Mouse (Mus musculus): Measurements from ENCODE around the gene Cdc73. TPM values are rescaled to one million over a fixed set of nuclear protein-coding genes. Genes with fewer than 3 reads are reported as not detected.

Cdc73 gene
- polyA plus RNA-seq (2015; fragmentation: Nextera tagmentation; extraction: Ambion mirVana), result 20.9 and 26.0 TPM in 2 replicates

DNA sequence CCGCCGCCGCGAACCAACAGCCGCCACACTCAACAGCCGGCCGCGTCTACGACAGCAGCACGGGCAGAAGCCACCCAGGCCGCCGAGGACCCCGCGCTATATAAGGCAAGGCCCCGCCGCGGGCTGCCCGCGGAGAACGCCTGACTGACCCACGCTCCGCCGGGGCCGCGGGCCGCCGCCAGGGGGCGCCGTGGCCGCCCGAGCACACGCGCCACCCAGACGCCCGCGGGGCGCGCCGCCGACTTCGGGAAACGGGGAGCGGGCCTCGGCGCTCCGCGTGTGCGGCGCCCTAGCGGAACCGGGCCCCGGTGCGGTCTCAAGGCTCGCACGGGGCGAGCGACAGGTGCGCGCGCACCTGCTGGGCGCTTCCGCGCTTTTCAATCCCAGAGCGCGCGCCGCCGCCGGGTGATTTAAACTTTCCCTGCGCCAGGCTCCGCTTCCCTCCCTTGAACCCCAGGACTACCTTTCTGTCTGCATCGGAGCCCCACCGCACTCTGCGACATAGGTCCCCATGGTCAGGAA lies at the start of gene Cdc73:
TSS of gene Cdc73 (minus strand) at position 153 of the 522 bp plus-strand sequence.
- Histone ChIP-seq H3K4me2 (peak within 1 kb of the TSS; percentile 69), H3K9me3 (no peaks in the 10 kb centered on the region), H3K4me1 (no peaks in the 10 kb centered on the region), H3K27me3 (no peaks in the 10 kb centered on the region), H3K9ac (peak within 1 kb of the TSS; percentile 89), H3K36me3 (peaks cover 7% of the 10 kb centered on the region), H3K27ac (peak within 1 kb of the TSS; percentile 95), H3K4me3 (peak within 1 kb of the TSS; percentile 85)
- ATAC-seq (ENCODE audit: insufficient number of reproducible peaks, low FRiP score, low TSS enrichment, low read depth), result peak; percentile 99
- WGBS, result under 1% methylated on average over 60 of the region's 74 CpGs

DNA sequence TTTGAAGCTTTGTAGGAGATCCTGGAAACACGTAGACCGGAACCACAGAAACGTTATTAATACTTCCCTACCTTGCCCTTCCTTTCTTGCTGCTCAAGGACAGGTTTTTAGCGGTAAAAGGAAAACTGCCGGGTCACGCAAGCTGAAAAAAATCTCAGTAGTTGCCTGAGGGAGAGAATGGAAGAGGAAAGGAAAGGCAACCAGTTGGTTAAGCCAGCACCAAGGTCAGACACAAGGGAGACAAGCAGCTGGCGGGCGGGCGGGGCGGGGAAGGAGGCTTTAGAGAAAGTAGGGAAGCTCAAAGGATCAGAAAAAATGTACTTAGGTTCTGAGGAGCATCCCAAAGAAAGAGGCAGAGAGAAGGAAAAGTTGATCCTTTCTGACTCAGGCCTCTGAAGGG lies 43.2 kb upstream of the Cdc73 start:
- Histone ChIP-seq H3K9ac (no peak overlapping the region), H3K4me2 (no peak overlapping the region), H3K9me3 (no peaks in the 10 kb centered on the region), H3K27me3 (no peaks in the 10 kb centered on the region), H3K4me3 (no peak overlapping the region), H3K27ac (no peak overlapping the region), H3K4me1 (no peaks in the 10 kb centered on the region), H3K36me3 (peaks cover 47% of the 10 kb centered on the region)
- 86% methylated on average over 10 of the region's 10 CpGs for WGBS
- no peak for ATAC-seq (ENCODE audit: insufficient number of reproducible peaks, low FRiP score, low TSS enrichment, low read depth)

DNA sequence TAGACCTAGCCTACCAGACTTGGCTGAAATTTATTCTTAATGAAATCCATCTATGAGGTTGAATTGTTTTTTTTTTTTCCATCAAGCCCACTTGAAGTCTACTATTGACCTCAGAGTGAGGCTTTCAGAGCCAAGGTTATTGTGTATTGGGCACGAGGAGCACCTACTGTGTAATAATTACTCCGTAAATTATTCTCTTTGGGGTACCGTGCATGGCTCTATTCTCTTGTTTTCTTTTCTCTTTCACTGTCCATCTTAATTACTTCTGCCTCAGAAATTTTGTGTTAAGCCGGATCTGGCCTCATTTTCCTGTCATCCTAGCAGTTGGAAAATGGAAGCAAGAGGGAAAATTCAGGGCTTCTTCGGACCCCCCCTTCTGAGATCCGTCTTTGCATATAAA lies 39.5 kb upstream of the Cdc73 start:
- Histone ChIP-seq H3K4me2 (no peak overlapping the region), H3K9ac (no peak overlapping the region), H3K4me3 (no peak overlapping the region), H3K9me3 (no peaks in the 10 kb centered on the region), H3K27me3 (no peaks in the 10 kb centered on the region), H3K36me3 (peaks cover 41% of the 10 kb centered on the region), H3K4me1 (no peaks in the 10 kb centered on the region), H3K27ac (no peak overlapping the region)
- 91% methylated on average over 6 of the region's 6 CpGs for WGBS
- no peak for ATAC-seq (ENCODE audit: insufficient number of reproducible peaks, low FRiP score, low TSS enrichment, low read depth)

DNA sequence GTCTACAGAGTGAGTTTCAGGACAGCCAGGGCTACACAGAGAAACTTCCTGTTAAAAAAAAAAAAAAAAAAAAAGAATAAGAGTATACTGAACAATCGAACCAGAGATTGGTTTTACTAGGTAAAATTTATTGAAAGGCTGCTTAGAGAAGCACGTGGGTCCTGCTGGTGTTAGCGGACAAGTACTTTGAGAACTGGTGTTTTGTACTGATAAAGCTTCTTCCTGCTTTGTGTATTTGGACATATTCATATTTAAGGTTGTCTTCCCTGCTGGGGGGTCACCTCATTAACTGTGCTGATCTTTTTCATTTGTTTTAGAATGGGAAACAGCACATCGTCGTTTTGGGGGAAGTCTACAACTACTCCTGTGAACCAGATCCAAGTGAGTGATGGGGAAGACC lies 38.6 kb upstream of the Cdc73 start:
- no peak overlapping the region for H3K4me2 ChIP-seq
- H3K9ac ChIP-seq, result no peak overlapping the region
- no peak overlapping the region for H3K4me3 ChIP-seq
- no peaks in the 10 kb centered on the region for H3K27me3 ChIP-seq
- no peak overlapping the region for H3K27ac ChIP-seq
- H3K4me1 ChIP-seq, result no peaks in the 10 kb centered on the region
- H3K9me3 ChIP-seq, result no peaks in the 10 kb centered on the region
- H3K36me3 ChIP-seq, result peaks cover 33% of the 10 kb centered on the region
- 83% methylated on average over 5 of the region's 5 CpGs for WGBS
- ATAC-seq (ENCODE audit: insufficient number of reproducible peaks, low FRiP score, low TSS enrichment, low read depth), result no peak

DNA sequence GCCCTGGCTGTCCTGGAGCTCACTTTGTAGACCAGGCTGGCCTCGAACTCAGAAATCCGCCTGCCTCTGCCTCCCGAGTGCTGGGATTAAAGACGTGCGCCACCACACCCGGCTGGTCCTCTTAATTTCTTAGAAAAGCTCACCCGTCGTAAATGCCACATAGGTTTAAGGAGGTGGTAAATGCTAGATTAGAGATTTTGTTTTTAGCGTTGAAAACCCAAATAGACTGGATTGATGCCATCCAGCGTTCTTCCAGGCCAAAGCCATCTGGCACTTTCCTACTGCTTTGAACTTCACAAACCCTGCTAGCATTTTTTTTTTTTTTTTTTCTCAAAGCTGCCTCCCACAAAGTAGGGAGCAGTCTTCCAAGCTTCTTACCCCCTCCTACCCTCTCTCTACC lies 37.9 kb upstream of the Cdc73 start:
- no peak overlapping the region for H3K27ac ChIP-seq
- no peak overlapping the region for H3K4me3 ChIP-seq
- no peak for ATAC-seq (ENCODE audit: insufficient number of reproducible peaks, low FRiP score, low TSS enrichment, low read depth)
- 80% methylated on average over 10 of the region's 10 CpGs for WGBS
- H3K4me2 ChIP-seq, result no peak overlapping the region
- no peaks in the 10 kb centered on the region for H3K27me3 ChIP-seq
- H3K9ac ChIP-seq, result no peak overlapping the region
- peaks cover 26% of the 10 kb centered on the region for H3K36me3 ChIP-seq
- H3K4me1 ChIP-seq, result no peaks in the 10 kb centered on the region
- H3K9me3 ChIP-seq, result no peaks in the 10 kb centered on the region

DNA sequence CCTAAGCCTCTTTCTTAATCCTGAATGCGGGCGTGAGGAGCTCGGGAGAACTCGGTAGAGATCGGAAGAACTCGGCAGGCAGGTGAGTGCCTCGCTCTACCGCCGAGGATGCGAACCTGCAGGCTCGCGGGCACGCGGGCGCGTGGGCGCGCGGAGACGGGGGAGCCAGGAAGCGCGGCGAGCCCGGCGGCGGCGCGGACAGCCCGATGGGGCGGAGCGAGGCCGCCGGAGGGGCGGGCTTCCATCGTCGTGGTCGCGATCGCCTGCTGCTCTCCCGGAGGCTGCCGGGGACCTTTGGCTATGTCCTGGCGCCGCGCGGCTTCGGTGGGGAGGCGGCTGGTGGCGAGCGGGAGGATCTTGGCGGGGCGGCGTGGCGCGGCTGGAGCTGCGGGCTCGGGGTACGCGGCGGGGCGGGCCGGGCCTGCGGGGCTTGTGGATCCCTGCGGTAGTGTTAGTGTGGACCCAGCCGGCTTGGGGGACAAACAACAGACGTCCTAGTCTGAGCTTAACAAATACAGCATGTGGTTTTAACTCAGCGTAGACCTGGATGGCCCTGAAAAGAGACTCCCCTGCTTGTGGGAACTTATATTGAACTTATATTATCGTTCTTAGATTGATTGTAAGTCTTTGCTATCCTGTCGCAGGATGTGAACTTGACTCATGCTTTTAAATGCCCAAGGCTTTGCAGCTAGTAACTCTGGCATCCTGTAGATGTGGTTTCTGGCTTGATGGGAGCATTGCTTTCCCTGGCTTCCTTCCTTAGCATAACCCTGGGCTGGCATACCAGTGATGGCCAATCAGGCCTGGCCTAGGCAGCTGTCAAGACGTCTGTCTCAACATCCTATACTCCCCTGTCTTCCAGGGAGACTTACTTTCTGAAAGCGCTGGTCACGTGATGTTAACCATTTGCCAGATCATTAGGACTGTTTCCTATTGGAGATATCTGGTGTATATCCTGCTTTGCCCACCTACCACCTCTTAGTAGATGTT lies 37.0 kb upstream of the Cdc73 start:
- H3K4me1 ChIP-seq, result no peaks in the 10 kb centered on the region
- H3K27ac ChIP-seq, result peak overlapping the region; percentile 85
- peaks cover 18% of the 10 kb centered on the region for H3K36me3 ChIP-seq
- peak overlapping the region; percentile 82 for H3K4me3 ChIP-seq
- peak; percentile 81 for ATAC-seq (ENCODE audit: insufficient number of reproducible peaks, low FRiP score, low TSS enrichment, low read depth)
- no peaks in the 10 kb centered on the region for H3K27me3 ChIP-seq
- no peaks in the 10 kb centered on the region for H3K9me3 ChIP-seq
- H3K4me2 ChIP-seq, result peak overlapping the region; percentile 79
- WGBS, result under 1% methylated on average over 70 of the region's 71 CpGs
- H3K9ac ChIP-seq, result peak overlapping the region; percentile 72

DNA sequence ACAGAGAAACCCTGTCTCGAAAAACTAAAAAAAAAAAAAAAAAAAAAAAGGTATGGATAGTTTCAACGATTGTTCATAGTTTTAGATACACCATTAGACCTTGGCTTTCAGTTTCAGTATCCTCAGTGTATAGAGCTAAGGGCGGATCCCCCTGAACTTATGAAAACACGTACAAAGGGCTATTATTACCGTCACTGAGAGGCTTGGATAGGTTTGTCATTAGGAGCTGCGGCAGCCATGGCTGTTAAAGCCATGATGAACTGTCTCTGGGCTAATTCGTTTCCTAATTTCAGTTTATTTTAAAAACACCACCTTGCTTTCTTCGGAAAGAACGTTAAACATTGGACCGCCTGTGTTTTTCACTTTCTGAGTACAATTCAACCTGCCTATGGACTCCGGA lies 36.1 kb upstream of the Cdc73 start:
- Histone ChIP-seq H3K4me1 (no peaks in the 10 kb centered on the region), H3K9me3 (no peaks in the 10 kb centered on the region), H3K36me3 (peaks cover 12% of the 10 kb centered on the region), H3K9ac (peak overlapping the region; percentile 72; the same call in 1 of the 2 replicates), H3K4me2 (peak overlapping the region; percentile 79), H3K27me3 (no peaks in the 10 kb centered on the region), H3K27ac (no peak overlapping the region), H3K4me3 (peak overlapping the region; percentile 82)
- 26% methylated on average over 11 of the region's 11 CpGs for WGBS
- ATAC-seq (ENCODE audit: insufficient number of reproducible peaks, low FRiP score, low TSS enrichment, low read depth), result no peak

DNA sequence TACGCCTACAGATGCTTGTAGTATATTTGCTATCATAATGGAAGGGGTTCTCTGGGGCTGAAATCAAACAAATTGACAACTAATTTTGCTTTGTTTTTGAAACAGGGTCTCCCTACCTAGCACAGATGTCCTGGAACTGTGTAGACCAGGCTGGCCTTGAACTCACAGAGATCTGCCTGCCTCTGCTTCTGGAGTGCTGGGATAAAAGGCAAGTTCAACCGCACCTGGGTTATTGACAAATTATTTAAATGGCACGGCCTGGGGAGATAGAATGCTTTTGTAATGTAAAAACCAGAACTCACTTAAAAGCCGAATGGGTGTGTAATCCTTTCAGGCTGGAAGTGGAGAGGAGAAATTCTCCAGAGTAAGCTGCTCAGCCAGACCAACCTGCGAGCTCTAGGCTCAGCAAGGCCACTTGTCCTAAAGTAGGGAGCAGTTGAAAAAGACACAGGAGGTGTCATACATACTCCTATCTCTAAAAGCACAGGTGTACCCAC lies 31.3 kb upstream of the Cdc73 start:
- WGBS, result 73% methylated on average over 5 of the region's 5 CpGs
- ATAC-seq (ENCODE audit: insufficient number of reproducible peaks, low FRiP score, low TSS enrichment, low read depth), result no peak
- H3K36me3 ChIP-seq, result no peaks in the 10 kb centered on the region
- H3K4me3 ChIP-seq, result no peak overlapping the region
- H3K27ac ChIP-seq, result no peak overlapping the region
- no peak overlapping the region for H3K9ac ChIP-seq
- no peaks in the 10 kb centered on the region for H3K9me3 ChIP-seq
- H3K27me3 ChIP-seq, result no peaks in the 10 kb centered on the region
- H3K4me1 ChIP-seq, result no peaks in the 10 kb centered on the region
- no peak overlapping the region for H3K4me2 ChIP-seq

DNA sequence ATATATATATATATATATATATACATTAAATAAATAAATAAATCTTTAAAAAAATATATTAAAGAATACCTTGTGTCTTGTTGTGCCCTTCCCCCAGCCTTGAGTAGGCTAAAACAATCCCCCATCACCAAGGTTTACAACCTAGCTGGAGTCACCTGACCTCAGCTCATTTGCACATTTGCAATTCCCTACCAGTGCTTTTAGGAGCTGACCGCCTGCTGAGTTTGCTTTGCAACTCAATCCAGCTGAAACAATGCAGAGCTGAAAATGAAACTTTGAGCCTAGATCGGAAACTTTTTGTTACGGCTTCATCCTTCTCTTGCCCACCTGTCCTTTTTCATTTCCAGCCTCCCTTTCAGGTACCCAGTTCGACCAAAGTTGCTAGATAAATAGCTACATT lies 29.0 kb upstream of the Cdc73 start:
- Histone ChIP-seq H3K9ac (no peak overlapping the region), H3K4me3 (no peak overlapping the region), H3K27ac (no peak overlapping the region), H3K4me1 (no peaks in the 10 kb centered on the region), H3K4me2 (no peak overlapping the region), H3K36me3 (no peaks in the 10 kb centered on the region), H3K27me3 (no peaks in the 10 kb centered on the region), H3K9me3 (no peaks in the 10 kb centered on the region)
- WGBS, result 44% methylated on average over 4 of the region's 4 CpGs
- no peak for ATAC-seq (ENCODE audit: insufficient number of reproducible peaks, low FRiP score, low TSS enrichment, low read depth)

DNA sequence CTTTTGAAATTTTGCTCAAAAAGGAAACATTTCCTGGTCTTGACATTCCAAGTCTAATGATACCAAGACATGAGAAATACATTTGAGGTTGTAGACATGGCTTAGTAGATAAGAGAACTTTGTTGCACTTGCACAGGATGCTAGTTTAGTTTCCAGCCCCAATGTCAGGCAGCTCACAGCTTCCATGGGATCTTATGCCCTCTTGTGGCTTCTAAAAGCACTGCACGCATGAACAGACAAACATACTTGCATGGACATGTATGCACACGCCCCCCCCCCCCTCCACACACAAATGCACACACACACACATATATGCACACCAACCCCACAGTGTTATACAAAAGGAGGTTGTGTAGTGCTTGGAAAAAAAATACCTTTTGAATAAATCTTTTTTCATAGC lies 28.2 kb upstream of the Cdc73 start:
- Histone ChIP-seq H3K27me3 (no peaks in the 10 kb centered on the region), H3K4me3 (no peak overlapping the region), H3K9ac (no peak overlapping the region), H3K9me3 (no peaks in the 10 kb centered on the region), H3K4me1 (no peaks in the 10 kb centered on the region), H3K27ac (no peak overlapping the region), H3K4me2 (no peak overlapping the region), H3K36me3 (no peaks in the 10 kb centered on the region)
- WGBS, result 75% methylated on average over 2 of the region's 2 CpGs
- no peak for ATAC-seq (ENCODE audit: insufficient number of reproducible peaks, low FRiP score, low TSS enrichment, low read depth)

DNA sequence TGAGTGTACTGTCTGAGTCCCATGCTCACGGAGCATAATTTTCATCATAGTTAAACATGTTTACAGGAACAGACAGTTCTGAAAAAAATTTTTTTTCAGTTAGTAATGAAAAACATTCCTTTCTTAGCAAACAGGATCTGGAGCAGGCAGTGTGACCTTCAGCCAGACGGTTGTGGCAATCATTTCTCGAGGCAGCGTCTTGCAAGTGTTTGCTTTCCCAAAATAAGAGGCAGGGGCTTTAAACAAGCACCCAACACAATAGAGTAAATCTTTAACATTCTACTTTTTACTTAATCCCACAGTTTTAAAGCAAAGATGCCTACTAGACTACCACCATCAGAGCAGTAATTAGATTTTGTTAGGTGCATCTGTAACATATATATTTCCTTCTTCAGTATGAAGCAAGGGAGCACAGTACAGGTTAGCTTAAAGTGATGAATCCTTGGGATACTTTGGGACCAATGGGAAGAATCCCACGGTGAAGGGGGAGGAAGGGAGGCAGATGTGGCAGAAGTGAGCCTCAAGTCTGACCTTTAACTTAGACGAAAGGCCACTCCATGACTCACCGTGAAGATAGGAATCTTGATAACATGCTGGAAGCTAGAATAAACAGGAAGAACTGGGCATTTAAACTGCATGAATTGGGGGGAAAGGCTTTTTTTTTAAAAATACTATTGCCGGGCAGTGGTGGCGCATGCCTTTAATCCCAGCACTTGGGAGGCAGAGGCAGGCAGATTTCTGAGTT lies 25.2 kb upstream of the Cdc73 start:
- H3K27me3 ChIP-seq, result no peaks in the 10 kb centered on the region
- no peak for ATAC-seq (ENCODE audit: insufficient number of reproducible peaks, low FRiP score, low TSS enrichment, low read depth)
- H3K9ac ChIP-seq, result no peak overlapping the region
- no peaks in the 10 kb centered on the region for H3K4me1 ChIP-seq
- no peak overlapping the region for H3K4me3 ChIP-seq
- H3K4me2 ChIP-seq, result no peak overlapping the region
- H3K9me3 ChIP-seq, result no peaks in the 10 kb centered on the region
- WGBS, result 65% methylated on average over 9 of the region's 9 CpGs
- H3K36me3 ChIP-seq, result no peaks in the 10 kb centered on the region
- H3K27ac ChIP-seq, result no peak overlapping the region
